Comparison of ENCODE assay signal across 5 mouse cellular contexts in genomic region chr1:109811191-109811590, GRCm38 (mm10).
DNase-seq lines count a peak whose midpoint lies in the region; ATAC-seq and TF ChIP-seq lines count a peak whose summit lies in the region.
"Not testable (repeated sequence)": the region's sequence is repeated elsewhere in the genome, so short reads cannot be mapped to it uniquely, and the experiment has no call there.

No protein-coding gene starts in this region.

- not testable (repeated sequence) for H3K9me3 ChIP-seq in forebrain, embryonic 14.5 days (replicated peaks; ENCODE audit: control insufficient read depth, low read length); hindbrain, embryonic 11.5 days (ENCODE audit: control insufficient read depth, low read length); neural tube, embryonic 11.5 days (ENCODE audit: control insufficient read depth, low read length)

- not testable (repeated sequence) for H3K9ac ChIP-seq in forebrain, embryonic 14.5 days (ENCODE audit: low read length); hindbrain, embryonic 11.5 days (ENCODE audit: low read depth, low read length); neural tube, embryonic 11.5 days (ENCODE audit: low read length)

- 71% methylated on average over 2 of the region's 2 CpGs for WGBS in forebrain, embryonic 14.5 days
- 75% methylated on average over 2 of the region's 2 CpGs for WGBS in hindbrain, embryonic 11.5 days
- 70% methylated on average over 2 of the region's 2 CpGs for WGBS in neural tube, embryonic 11.5 days

- peak; percentile 36 for DNase-seq in brain, embryonic 14.5 days (ENCODE audit: low read depth)
- DNase-seq in embryo, embryonic 11 days: peak; percentile 62
- peak; percentile 38 for DNase-seq in forebrain, embryonic 14.5 days (ENCODE audit: low spot score)
- peak; percentile 3 for DNase-seq in hindbrain, embryonic 11.5 days (ENCODE audit: low spot score)
- peak; percentile 40 for DNase-seq in neural tube, embryonic 11.5 days (ENCODE audit: low spot score)

- H3K4me2 ChIP-seq in forebrain, embryonic 14.5 days (ENCODE audit: low read length); hindbrain, embryonic 11.5 days (replicated peaks; ENCODE audit: low read depth, low read length); neural tube, embryonic 11.5 days (ENCODE audit: low read depth): not testable (repeated sequence)

- not testable (repeated sequence) for TF ChIP-seq POLR2A in brain, embryonic 14.5 days (IDR thresholded peaks at IDR 0.05; ENCODE audit: borderline replicate concordance, extremely low read depth, insufficient read depth, insufficient read length, poor library complexity, severe bottlenecking)

- not testable (repeated sequence) for H3K27ac ChIP-seq in forebrain, embryonic 14.5 days (ENCODE audit: low read depth, low read length); hindbrain, embryonic 11.5 days (ENCODE audit: low read depth, low read length); neural tube, embryonic 11.5 days (ENCODE audit: low read depth, low read length)

- H3K27me3 ChIP-seq in forebrain, embryonic 14.5 days (replicated peaks; ENCODE audit: control insufficient read depth, insufficient read depth, low read length); hindbrain, embryonic 11.5 days (ENCODE audit: control insufficient read depth, insufficient read depth, low read length); neural tube, embryonic 11.5 days (ENCODE audit: control insufficient read depth, insufficient read depth, low read length): not testable (repeated sequence)

- not testable (repeated sequence) for H3K4me3 ChIP-seq in forebrain, embryonic 14.5 days (ENCODE audit: low read depth, low read length); hindbrain, embryonic 11.5 days (ENCODE audit: low read depth, low read length); neural tube, embryonic 11.5 days (ENCODE audit: low read depth, low read length)

- not testable (repeated sequence) for TF ChIP-seq CTCF in brain, embryonic 14.5 days (IDR thresholded peaks at IDR 0.05; ENCODE audit: borderline replicate concordance, extremely low read depth, insufficient read depth, insufficient read length)

- ATAC-seq in forebrain, embryonic 14.5 days; hindbrain, embryonic 11.5 days (ENCODE audit: low FRiP score); neural tube, embryonic 11.5 days (ENCODE audit: insufficient read depth, low FRiP score, low TSS enrichment): not testable (repeated sequence)

- not testable (repeated sequence) for H3K4me1 ChIP-seq in forebrain, embryonic 14.5 days (ENCODE audit: control insufficient read depth, insufficient read depth, low read length); hindbrain, embryonic 11.5 days (replicated peaks; ENCODE audit: control insufficient read depth, insufficient read depth, low read length); neural tube, embryonic 11.5 days (ENCODE audit: control insufficient read depth, insufficient read depth, low read length)

- H3K36me3 ChIP-seq in forebrain, embryonic 14.5 days (ENCODE audit: control insufficient read depth, insufficient read depth, low read length); hindbrain, embryonic 11.5 days (ENCODE audit: control insufficient read depth, insufficient read depth, low read length); neural tube, embryonic 11.5 days (ENCODE audit: control insufficient read depth, insufficient read depth, low read length): not testable (repeated sequence)

Comparison
In these comparisons a context has a peak if more than half of its experiments do, and no peak if none do; other contexts are left out.
1. DNase-seq: peak in every context shown above with its lines; median percentile 62 in embryo, embryonic 11 days; 40 in neural tube, embryonic 11.5 days; 38 in forebrain, embryonic 14.5 days; 36 in brain, embryonic 14.5 days; 3 in hindbrain, embryonic 11.5 days.